Mouse (Mus musculus) G1E-ER4 (cell line): Measurements from ENCODE around the gene Ascc1. TPM values are rescaled to one million over a fixed set of nuclear protein-coding genes. Genes with fewer than 3 reads are reported as not detected.

Experiments
- GATA1 ChIP-seq: IDR thresholded peaks from one replicate; pipeline ENCODE4 v1.8.0; 2012; ENCODE audit warnings: low read length, inconsistent platforms
- polyA plus RNA-seq: library from polyadenylated mRNA; stranded (reverse); fragments of >175 nt; gene quantifications from 2 replicates; pipeline ENCODE4 v1.2.3, GENCODE M21; 2012

Ascc1 gene
- polyA plus RNA-seq, 1 experiment = 31.6 TPM

DNA sequence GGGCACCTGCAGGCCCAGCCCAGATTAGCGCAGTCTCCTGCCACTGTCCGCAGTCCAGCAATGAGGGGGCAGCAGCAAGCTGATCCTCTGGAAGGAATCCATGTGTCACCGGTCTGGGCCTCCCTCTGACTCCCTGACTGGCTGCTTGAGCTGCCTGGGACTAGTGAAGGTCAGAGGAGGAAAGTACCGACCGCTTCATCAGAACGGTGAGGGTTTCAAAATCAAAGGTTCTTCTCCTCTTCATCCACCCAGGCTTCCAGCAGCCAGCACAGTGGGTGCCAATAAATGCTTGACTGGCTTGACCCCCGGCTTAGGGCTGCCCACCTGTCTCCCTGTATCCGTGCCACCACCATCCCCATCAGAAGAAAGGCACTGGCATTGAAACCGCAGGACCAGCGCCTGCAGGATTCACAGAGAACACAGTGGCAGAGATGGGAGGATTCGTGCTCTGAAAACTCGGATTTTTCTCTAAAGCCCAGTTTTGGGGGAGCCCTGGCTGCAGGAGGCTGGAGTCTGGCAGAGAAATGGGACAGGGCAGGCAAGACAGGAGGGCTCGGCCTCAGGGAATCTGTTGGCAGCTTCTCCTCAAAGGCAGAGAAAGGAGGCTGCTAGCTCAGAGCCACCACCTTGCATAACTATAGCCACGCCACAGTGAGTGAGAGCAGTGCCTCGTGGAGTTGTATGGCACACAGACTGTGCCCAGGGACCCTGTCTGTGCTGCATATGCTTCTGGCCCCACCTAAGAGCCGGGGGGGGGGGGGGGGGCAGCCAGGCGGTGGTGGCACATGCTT, 105.9 kb downstream of the Ascc1 start:
- TF ChIP-seq GATA1 = no peak

DNA sequence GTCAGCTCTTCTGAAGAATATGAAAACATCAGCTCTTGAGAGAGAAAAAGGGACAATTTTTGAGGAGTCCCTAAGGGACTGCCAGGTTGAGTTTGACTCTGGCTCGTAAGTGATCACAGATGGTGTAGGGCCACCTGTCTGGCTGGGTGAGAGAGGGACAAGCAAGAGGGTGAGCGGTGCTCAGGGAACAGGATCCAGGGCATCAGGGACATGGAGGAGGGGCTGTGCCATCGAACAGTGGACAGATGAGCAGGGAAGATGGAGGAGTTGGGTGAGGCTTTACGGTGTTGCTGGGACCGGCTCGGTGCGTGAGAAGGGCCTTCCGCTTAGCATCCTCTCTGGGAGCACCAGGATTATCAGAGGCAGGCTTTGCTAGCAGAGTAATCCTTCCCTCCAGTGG, 106.7 kb downstream of the Ascc1 start:
- TF ChIP-seq GATA1 = no peak

DNA sequence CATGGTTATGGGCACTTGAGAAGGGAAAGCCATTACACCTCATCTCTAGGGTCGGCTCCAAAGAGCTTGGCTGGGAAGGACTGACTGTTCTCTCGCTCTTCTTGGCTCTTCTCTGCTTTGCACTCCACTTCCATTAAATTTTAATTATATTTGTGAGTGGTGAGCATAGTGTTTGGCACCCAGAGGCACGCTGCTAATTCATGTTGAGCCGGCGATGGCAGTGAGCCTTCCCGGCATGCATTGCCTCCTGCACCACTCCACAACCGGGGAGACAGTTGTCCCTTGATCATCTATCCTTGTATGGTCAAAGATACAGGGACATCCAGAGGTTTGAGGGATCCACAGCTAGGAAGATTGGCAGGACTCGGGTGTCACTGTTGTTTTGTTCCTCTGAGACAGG, 107.4 kb downstream of the Ascc1 start:
- TF ChIP-seq GATA1 = no peak

DNA sequence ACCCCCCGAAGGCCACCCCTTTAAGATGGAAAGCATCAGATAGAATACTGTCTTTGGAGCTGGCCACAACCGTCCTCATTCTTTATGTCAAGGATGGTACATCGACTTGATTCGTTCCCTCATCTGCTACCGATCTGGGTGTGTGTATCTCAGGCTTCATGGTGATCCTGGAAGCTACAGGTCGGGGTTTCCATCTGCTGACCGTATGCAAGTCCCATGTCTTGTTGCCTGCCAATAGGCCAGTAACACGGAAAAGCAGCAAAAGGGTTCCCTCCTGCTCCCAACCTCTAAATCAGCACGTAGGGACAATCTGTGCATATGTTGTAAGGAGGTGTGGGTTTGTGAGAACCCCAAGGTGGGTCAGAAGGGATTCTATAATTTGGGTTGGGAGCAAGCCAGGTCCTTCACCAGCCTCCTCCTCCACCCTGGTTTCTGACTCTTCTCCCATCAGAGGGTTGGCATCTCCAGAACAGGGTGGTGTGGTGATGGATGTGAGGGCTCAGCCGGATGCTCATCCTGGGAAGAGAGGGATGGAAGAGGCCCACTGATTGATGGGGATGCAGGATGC, 108.4 kb downstream of the Ascc1 start:
- TF ChIP-seq GATA1 = no peak

DNA sequence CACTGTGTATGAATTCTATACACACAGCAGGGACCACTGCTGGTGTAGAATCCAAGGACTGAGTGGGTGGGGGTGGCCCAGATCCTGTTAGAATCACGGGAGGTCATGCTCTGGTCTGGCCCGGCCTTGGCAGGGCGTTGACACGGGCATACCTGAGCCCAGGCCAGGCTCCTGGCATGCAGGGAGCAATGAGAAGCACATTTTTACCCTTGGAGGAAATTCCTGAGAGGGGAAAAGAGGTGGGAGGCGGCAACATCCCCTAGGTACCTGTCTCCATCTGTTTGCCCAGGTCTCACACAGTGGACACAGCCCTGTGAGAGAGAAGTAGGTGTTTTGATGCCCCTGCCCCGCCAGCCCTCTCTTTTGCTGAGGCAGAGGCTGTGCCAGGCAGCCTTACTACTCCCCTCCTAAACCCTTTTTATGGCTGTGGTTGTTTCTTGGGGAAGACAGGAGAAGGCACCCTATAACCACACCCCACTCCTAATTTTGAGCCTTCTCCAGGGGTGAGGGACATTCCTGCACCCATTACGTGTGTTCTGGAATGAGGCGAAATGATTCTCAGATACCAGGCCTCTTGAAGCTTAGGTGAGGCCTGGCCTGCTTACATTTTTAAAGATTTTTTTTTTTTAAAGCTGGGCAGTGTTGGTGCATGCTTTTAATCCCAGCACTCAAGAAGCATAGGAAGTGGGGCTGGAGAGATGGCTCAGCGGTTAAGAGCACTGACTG, 111.5 kb downstream of the Ascc1 start:
- TF ChIP-seq GATA1 = no peak

DNA sequence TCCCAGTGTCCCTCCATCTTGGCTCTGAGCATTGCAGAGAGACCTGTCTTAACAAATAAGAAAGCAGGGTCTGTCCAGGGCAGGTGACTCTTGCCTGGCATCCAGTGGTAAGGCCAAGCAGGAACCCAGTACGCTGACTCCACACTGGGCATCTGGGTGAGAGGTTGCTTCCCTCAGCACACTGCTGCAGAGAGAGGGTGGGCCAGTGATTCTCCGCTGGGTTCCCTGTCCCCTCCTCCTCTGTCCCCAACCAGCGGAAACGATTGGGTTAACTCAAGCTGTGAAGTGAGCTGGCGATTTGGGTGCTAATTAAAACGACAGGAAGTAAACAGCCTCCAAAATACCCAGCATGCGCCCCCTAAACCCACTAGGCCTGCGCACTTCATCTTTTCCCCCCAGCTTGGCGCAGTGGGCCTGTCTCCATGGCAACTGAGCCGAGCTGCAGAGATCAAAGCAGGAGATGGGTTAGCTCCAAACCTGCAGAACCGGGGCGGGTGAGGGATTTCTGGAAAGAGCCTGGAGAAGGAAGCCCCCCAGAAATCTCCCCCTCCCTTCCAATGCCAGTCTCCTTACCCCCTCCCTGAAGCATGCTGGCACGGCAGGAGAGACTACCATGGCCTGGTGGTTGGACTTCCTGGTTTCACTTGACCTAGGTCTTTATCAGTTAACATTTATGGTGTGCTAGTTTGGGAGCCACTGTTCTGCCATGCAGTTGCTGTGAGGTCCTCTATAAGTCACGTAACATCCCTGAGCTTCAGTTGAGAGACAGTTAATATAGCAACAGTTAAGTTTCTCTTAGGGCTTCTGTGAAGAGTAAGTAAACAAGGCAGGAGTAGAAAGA, 113.0 kb downstream of the Ascc1 start:
- no peak for TF ChIP-seq GATA1

DNA sequence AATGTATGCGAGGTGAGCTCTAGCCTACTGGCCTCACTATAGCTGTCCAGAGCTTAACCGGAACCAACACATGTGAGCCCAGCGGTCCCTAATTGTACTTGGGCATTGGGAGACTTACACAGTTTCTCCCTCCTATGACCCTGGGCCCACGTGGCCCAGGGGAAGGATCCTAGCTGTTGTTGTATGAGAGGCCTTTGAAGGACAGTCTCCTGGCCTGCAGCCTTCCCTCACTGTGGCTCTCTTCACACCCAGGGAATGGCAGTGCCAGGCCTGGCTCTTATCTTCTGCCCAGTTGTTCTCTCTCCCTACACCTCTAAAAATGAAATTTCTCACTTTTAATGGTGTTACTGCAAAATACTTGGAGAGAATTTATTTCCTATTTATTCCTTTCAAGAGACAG, 114.4 kb downstream of the Ascc1 start:
- no peak for TF ChIP-seq GATA1

DNA sequence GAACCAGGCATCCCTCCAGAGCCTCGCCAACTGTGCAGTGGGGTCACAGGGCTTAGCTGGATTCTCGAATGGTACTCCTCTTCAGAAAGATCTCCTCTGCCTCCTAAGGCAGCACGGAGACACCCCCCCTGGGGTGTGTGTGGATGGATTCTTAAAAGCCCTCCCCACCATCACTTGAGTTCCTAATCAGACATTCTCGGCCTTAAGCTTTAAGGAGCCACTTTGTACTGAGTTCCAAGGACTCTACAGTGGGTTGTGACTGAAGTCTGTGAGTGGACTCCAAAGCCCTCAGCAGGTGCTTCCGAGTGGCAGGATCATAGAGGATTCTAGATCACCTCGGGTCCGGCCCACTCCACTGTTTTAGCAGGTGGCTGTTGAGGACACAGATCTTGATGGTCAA, 115.9 kb downstream of the Ascc1 start:
- no peak for TF ChIP-seq GATA1

DNA sequence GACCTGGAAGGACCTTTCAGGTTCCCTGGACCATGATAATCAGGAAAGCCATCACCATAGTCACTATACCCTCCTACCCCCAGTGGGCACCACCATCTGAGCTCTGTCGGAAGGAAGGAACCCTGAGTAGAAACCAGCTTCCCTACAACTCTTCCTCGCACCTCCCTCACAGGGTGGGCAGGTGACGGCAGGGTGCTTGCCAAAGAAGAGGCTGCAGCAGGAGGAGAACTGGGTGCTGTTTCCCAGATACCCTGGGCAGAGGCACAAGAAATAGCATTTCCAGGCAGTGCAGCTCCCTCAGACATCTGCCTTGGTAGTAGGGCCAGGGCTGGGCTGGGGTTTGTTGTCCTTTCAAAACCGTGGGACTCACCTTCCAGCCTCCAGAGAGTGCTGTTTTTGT, 118.0 kb downstream of the Ascc1 start:
- no peak for TF ChIP-seq GATA1

DNA sequence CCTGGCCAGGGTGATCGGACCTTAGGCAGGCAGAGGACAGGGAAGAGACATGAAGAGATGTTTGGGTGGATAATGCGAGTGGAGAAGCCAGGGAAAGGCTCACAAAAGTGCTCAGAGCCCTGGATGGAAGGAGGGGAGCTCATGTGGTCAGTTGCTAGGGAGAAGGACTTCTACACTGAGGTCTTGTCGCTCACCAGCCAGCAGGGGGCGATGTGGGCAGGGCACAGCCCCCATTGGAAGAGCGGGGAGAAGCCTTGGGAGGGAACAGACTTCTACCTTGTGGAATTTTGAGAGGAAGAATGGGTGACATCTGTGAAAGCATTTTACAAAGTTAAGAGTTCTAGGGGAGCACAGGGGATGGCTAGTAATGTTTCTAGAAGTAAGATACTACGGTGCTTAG, 121.5 kb downstream of the Ascc1 start:
- TF ChIP-seq GATA1 = no peak

DNA sequence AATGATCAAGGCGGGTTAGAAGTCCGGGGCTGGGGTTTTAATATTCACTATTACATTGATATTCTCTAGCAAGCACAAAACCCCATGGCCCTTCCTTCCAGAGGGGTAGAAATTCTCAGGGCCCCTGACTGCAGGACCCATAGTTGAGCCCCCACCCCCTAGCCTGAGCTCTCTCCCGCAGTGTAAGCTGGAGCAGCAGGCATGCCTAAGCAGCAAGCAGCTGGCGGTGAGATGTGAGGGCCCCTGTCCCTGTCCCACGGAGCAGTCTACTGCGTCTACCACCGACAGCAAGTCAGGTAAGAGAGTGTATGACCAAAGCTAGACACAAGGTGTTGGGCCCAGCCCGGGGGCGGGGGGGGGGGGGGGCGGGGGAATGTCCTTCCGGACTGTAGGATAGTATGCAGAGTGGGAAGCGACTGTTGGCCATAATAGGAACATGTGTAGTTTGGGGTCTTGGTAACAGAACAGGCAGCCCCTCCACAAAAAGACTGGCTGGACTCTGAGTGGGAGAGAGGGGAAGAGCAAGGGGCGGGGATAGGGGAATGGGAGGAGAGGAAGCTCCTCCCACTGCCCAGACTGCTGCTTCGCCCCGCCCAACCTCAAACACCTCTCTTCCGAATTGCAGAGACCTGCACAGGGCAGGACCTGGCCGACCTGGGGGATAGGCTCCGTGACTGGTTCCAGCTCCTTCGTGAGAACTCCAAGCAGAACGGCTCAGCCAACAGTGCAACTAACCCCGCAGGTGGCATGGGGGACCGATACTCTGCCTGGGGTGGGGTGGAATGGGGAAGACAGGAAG, 123.1 kb downstream of the Ascc1 start:
- no peak for TF ChIP-seq GATA1

DNA sequence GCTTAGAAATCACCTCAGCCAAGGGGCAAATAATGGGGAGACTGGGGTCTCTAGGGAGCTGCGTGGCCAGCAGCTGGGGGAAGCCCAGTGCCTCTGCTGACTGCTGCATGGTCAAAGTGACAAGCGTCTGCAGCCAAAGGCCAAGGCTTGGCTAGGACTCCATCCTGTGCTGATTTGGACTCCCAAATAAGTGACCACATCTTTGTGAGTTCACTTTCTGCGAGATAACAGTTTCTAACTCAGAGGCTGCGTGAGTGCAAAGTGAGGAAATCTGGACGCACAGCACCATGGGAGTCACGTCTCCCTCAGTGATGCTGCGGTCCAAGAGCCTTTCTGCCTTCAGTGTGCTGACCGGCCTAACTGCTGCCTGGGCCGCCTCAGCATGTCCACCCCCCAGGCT, 125.7 kb downstream of the Ascc1 start:
- TF ChIP-seq GATA1 = no peak

DNA sequence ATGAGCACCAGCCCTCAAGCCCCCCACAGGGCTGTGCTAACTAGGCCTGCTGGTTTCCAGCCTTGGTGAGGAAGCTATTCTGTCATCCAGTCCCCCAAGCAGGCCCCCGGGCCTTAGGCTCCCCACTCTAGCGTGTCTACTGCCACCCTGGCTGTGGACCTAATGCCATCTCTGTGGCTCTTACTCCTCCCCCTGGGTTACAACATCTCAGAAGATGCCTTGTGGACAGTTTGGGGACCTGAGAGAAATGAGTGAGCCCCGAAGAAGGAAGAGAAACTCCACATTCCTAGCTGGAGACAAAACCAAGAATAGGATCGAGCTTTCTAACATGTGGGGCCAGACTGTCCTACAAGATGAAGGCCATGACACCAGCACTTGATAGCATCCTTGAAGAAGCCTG, 127.9 kb downstream of the Ascc1 start:
- TF ChIP-seq GATA1 = no peak

DNA sequence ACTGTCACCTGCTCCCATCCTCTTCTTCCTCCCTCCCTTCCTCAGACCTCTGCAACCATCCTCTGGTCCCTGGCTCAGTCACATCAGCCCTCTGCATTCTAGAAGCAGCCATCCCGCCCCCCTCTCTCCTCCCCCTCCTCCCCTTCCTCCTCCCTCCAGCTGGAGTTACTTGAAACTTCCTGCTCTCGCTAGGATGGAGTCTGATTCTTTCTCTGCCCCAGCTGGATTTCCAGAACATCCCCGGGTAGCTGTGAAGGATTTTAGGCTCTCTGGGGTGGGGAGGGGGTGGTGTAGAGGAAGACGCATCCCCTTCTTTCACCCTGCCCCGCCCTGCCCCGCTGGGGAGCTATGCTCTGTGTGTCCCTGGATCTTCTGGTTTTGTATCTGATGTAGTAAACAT, 130.9 kb downstream of the Ascc1 start:
- TF ChIP-seq GATA1 = no peak

DNA sequence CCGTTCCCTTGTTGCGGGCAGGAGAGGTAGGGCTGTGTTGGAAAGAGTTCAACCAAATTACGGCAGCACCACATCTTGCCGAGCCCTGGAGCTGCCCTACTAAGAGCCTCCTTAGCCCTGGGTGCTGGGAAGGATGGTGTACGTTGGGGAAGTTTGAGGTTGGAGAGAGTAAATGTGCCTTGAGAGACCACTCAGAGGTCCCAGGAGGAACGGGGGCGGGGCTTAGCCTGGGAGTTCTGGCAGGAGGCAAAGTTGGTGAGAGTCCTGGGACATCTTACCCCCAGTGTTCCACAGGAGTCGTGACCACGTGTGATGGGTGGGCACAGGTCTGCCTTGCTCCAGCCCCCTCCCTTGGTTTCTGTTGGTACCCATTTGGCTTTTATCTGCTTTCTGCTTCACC, 131.6 kb downstream of the Ascc1 start:
- TF ChIP-seq GATA1 = no peak
